Mouse (Mus musculus): Measurements from ENCODE around the gene Kif3c. TPM values are rescaled to one million over a fixed set of nuclear protein-coding genes. Genes with fewer than 3 reads are reported as not detected.

The Kif3c gene
- total RNA-seq, 2 experiments from 2014 or later = 191 to 192 TPM

- intact Hi-C loops (cut with DNase I) = no loop called here
- no peak for DNase-seq (ENCODE audit: low spot score in 2 of 2)
Observed at GRCm38 (mm10) chr12:3453554-3453953, 88.6 kb downstream of the Kif3c start.

Other genes with a start within 250 kb of the Kif3c start
- 100 to 1,000 TPM; 146 to 147 TPM for gene Rab10, start 55.2 kb upstream of the Kif3c start, total RNA-seq (2021)
- gene Asxl2, start 61.7 kb downstream of the Kif3c start, total RNA-seq (2021) = 10 to 100 TPM; 26.2 to 28.8 TPM
- gene Dtnb, start 207.2 kb downstream of the Kif3c start, total RNA-seq (2021) = 100 to 1,000 TPM; 105 to 112 TPM

All from left cerebral cortex, postnatal 25 days (tissue).